Mouse (Mus musculus): ENCODE results near the gene Drosha. TPM values are rescaled to one million over a fixed set of nuclear protein-coding genes. Genes with fewer than 3 reads are reported as not detected.
"Not testable (repeated sequence)": the region's sequence is repeated elsewhere in the genome, so short reads cannot be mapped to it uniquely, and the experiment has no call there.

Gene Drosha
- polyA plus RNA-seq, 1 experiment, result 120 TPM

DNA sequence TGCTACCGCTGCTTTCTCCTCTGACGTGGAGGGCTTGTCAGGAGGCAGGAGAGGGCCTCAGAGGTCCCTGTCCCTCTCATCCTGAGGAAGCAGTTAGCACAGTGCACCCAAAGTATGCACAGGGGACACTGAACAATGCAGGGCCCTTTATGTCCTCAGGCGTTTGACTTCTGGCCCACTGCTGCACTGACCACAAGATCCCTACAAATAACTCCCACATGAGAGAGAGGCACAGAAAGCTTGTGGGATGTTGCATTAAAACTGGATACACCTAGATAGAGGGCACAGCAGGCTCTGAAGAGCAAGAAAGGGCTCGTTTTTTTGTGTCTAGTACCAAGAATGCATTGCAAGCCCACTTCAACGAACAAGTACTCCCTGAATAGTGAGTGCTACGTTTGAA is 30.3 kb upstream of the Drosha start:
- no peak overlapping the region for H3K4me3 ChIP-seq (ENCODE audit: low read depth, low read length)
- H3K9me3 ChIP-seq (replicated peaks; ENCODE audit: control insufficient read depth, insufficient read depth, low read length, poor library complexity, severe bottlenecking), result no peaks in the 10 kb centered on the region
- no peak overlapping the region for H3K9ac ChIP-seq (ENCODE audit: low read depth, poor library complexity, severe bottlenecking)
- no peak overlapping the region for H3K27ac ChIP-seq (ENCODE audit: insufficient read depth, low read length)
- TF ChIP-seq POLR2A (IDR thresholded peaks at IDR 0.05; ENCODE audit: insufficient read depth, low read length) (no peak), EP300 (IDR thresholded peaks at IDR 0.05; ENCODE audit: insufficient read depth, low read depth, low read length) (no peak), CTCF (IDR thresholded peaks at IDR 0.05; ENCODE audit: low read depth, low read length) (no peak)
- H3K27me3 ChIP-seq (ENCODE audit: control insufficient read depth, insufficient read depth, low read length, poor library complexity, severe bottlenecking), result no peaks in the 10 kb centered on the region
- no peaks in the 10 kb centered on the region for H3K36me3 ChIP-seq (ENCODE audit: control insufficient read depth, insufficient read depth, low read length, poor library complexity, severe bottlenecking)
- H3K4me1 ChIP-seq (ENCODE audit: control insufficient read depth, insufficient read depth, low read length), result no peaks in the 10 kb centered on the region

DNA sequence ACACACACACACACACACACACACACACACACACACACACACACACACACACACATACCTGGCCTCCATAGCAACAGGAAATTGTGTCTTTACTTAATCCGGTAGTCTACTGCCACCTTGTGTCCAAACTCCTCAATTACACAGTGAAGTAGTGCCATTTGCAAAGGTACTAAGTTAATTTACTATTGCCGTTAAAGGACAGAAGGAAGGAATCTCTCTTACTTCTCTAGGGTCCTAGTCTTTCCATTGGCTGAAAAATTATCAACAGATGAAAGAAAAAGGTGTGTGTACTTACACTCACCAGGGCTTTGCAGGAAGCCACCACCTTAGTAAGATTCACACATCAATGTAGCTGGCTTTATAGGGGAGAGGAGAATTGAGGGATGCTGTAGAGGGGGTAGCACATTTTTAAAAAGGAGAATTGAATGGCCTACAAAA is 29.1 kb upstream of the Drosha start:
- no peaks in the 10 kb centered on the region for H3K36me3 ChIP-seq (ENCODE audit: control insufficient read depth, insufficient read depth, low read length, poor library complexity, severe bottlenecking)
- no peaks in the 10 kb centered on the region for H3K4me1 ChIP-seq (ENCODE audit: control insufficient read depth, insufficient read depth, low read length)
- H3K4me3 ChIP-seq (ENCODE audit: low read depth, low read length), result no peak overlapping the region
- H3K9ac ChIP-seq (ENCODE audit: low read depth, poor library complexity, severe bottlenecking), result no peak overlapping the region
- TF ChIP-seq CTCF (IDR thresholded peaks at IDR 0.05; ENCODE audit: low read depth, low read length) (peak; percentile 7), POLR2A (IDR thresholded peaks at IDR 0.05; ENCODE audit: insufficient read depth, low read length) (no peak)
- no peak overlapping the region for H3K27ac ChIP-seq (ENCODE audit: insufficient read depth, low read length)
- no peaks in the 10 kb centered on the region for H3K27me3 ChIP-seq (ENCODE audit: control insufficient read depth, insufficient read depth, low read length, poor library complexity, severe bottlenecking)
- H3K9me3 ChIP-seq (replicated peaks; ENCODE audit: control insufficient read depth, insufficient read depth, low read length, poor library complexity, severe bottlenecking), result no peaks in the 10 kb centered on the region

- no peak overlapping the region for H3K9ac ChIP-seq (ENCODE audit: low read depth, poor library complexity, severe bottlenecking)
- H3K4me3 ChIP-seq (ENCODE audit: low read depth, low read length), result 0 out of 2 replicates have a peak overlapping the region, but pooled peaks have one; percentile 1
- H3K4me1 ChIP-seq (ENCODE audit: control insufficient read depth, insufficient read depth, low read length), result no peaks in the 10 kb centered on the region
- H3K27ac ChIP-seq (ENCODE audit: insufficient read depth, low read length), result no peak overlapping the region
- no peaks in the 10 kb centered on the region for H3K9me3 ChIP-seq (replicated peaks; ENCODE audit: control insufficient read depth, insufficient read depth, low read length, poor library complexity, severe bottlenecking)
- TF ChIP-seq POLR2A (IDR thresholded peaks at IDR 0.05; ENCODE audit: insufficient read depth, low read length) (no peak), CTCF (IDR thresholded peaks at IDR 0.05; ENCODE audit: low read depth, low read length) (no peak)
- H3K36me3 ChIP-seq (ENCODE audit: control insufficient read depth, insufficient read depth, low read length, poor library complexity, severe bottlenecking), result no peaks in the 10 kb centered on the region
- H3K27me3 ChIP-seq (ENCODE audit: control insufficient read depth, insufficient read depth, low read length, poor library complexity, severe bottlenecking), result no peaks in the 10 kb centered on the region
Observed at GRCm38 (mm10) chr15:12795909-12796470, 28.6 kb upstream of the Drosha start.

GRCm38 (mm10) chr15:12798043-12798442 is 26.6 kb upstream of the Drosha start:
- no peaks in the 10 kb centered on the region for H3K9me3 ChIP-seq (replicated peaks; ENCODE audit: control insufficient read depth, insufficient read depth, low read length, poor library complexity, severe bottlenecking)
- no peak overlapping the region for H3K27ac ChIP-seq (ENCODE audit: insufficient read depth, low read length)
- H3K4me1 ChIP-seq (ENCODE audit: control insufficient read depth, insufficient read depth, low read length), result no peaks in the 10 kb centered on the region
- no peaks in the 10 kb centered on the region for H3K36me3 ChIP-seq (ENCODE audit: control insufficient read depth, insufficient read depth, low read length, poor library complexity, severe bottlenecking)
- no peak overlapping the region for H3K9ac ChIP-seq (ENCODE audit: low read depth, poor library complexity, severe bottlenecking)
- TF ChIP-seq CTCF (IDR thresholded peaks at IDR 0.05; ENCODE audit: low read depth, low read length) (no peak), POLR2A (IDR thresholded peaks at IDR 0.05; ENCODE audit: insufficient read depth, low read length) (no peak), EP300 (IDR thresholded peaks at IDR 0.05; ENCODE audit: insufficient read depth, low read depth, low read length) (no peak)
- H3K4me3 ChIP-seq (ENCODE audit: low read depth, low read length), result no peak overlapping the region
- H3K27me3 ChIP-seq (ENCODE audit: control insufficient read depth, insufficient read depth, low read length, poor library complexity, severe bottlenecking), result no peaks in the 10 kb centered on the region

DNA sequence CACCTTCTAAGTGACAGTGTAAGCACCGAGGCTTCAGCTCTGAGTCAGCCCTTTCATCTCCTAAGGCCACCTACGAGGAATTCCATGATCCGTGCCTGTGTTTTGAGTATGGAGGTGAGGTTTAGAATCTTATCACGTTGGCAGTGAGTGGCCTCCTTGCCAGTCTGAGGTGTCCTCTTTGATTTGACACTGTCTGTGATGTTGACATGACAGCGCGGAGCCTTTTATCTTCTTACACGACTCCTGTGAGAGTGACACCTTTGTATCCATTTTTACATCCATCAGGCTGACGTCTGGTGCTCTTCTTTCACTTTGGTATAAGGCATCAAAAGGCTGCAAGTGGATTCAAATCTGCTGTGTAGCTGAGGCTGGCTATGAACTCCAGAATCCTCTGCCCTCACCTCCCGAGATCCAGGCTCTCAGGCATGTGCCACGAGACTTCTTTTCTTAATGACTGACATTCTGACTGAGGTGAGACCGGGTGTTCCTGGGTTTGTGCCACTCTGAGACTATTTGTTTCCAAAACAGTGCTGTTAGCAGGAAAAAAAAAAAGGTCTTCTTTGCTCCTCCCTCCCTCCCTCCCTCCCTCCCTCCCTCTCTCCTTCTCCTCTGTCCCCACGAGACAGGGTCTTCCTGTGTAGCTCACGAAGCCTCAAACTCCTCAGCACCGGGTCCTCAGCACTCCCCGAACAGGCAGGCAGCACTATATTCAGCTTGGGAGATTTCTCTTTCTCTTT is 24.0 kb upstream of the Drosha start:
- H3K4me3 ChIP-seq (ENCODE audit: low read depth, low read length), result no peak overlapping the region
- H3K9ac ChIP-seq (ENCODE audit: low read depth, poor library complexity, severe bottlenecking), result no peak overlapping the region
- H3K36me3 ChIP-seq (ENCODE audit: control insufficient read depth, insufficient read depth, low read length, poor library complexity, severe bottlenecking), result no peaks in the 10 kb centered on the region
- no peaks in the 10 kb centered on the region for H3K9me3 ChIP-seq (replicated peaks; ENCODE audit: control insufficient read depth, insufficient read depth, low read length, poor library complexity, severe bottlenecking)
- no peak for TF ChIP-seq CTCF (IDR thresholded peaks at IDR 0.05; ENCODE audit: low read depth, low read length)
- TF ChIP-seq POLR2A (IDR thresholded peaks at IDR 0.05; ENCODE audit: insufficient read depth, low read length), result no peak
- TF ChIP-seq EP300 (IDR thresholded peaks at IDR 0.05; ENCODE audit: insufficient read depth, low read depth, low read length), result no peak
- H3K4me1 ChIP-seq (ENCODE audit: control insufficient read depth, insufficient read depth, low read length), result no peaks in the 10 kb centered on the region
- H3K27me3 ChIP-seq (ENCODE audit: control insufficient read depth, insufficient read depth, low read length, poor library complexity, severe bottlenecking), result no peaks in the 10 kb centered on the region
- no peak overlapping the region for H3K27ac ChIP-seq (ENCODE audit: insufficient read depth, low read length)

DNA sequence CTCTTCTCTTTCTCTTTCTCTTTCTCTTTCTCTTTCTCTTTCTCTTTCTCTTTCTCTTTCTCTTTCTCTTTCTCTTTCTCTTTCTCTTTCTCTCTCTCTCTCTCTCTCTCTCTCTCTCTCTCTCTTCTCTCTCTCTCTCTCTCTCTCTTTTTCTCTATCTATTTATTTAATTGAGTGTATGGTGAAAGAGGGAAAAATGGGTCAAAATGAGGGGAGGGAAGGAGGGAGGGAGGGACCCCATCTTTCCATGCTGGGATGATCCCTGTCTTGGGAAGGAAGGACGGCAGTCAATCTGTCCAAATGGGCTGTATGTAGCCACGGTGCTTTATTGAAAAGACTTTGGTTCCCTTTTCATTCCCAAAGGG is 23.5 kb upstream of the Drosha start:
- not testable (repeated sequence) for H3K9me3 ChIP-seq (replicated peaks; ENCODE audit: control insufficient read depth, insufficient read depth, low read length, poor library complexity, severe bottlenecking); H3K4me1 ChIP-seq (ENCODE audit: control insufficient read depth, insufficient read depth, low read length); H3K4me3 ChIP-seq (ENCODE audit: low read depth, low read length); H3K27me3 ChIP-seq (ENCODE audit: control insufficient read depth, insufficient read depth, low read length, poor library complexity, severe bottlenecking); H3K36me3 ChIP-seq (ENCODE audit: control insufficient read depth, insufficient read depth, low read length, poor library complexity, severe bottlenecking); H3K27ac ChIP-seq (ENCODE audit: insufficient read depth, low read length); H3K9ac ChIP-seq (ENCODE audit: low read depth, poor library complexity, severe bottlenecking)

All from ES-Bruce4 (cell line).